Mouse (Mus musculus): Measurements from ENCODE around the gene Rasgef1b. TPM values are rescaled to one million over a fixed set of nuclear protein-coding genes. Genes with fewer than 3 reads are reported as not detected.

Gene Rasgef1b
- polyA plus RNA-seq, 1 experiment from 2014 or later = 33.9 TPM

DNA sequence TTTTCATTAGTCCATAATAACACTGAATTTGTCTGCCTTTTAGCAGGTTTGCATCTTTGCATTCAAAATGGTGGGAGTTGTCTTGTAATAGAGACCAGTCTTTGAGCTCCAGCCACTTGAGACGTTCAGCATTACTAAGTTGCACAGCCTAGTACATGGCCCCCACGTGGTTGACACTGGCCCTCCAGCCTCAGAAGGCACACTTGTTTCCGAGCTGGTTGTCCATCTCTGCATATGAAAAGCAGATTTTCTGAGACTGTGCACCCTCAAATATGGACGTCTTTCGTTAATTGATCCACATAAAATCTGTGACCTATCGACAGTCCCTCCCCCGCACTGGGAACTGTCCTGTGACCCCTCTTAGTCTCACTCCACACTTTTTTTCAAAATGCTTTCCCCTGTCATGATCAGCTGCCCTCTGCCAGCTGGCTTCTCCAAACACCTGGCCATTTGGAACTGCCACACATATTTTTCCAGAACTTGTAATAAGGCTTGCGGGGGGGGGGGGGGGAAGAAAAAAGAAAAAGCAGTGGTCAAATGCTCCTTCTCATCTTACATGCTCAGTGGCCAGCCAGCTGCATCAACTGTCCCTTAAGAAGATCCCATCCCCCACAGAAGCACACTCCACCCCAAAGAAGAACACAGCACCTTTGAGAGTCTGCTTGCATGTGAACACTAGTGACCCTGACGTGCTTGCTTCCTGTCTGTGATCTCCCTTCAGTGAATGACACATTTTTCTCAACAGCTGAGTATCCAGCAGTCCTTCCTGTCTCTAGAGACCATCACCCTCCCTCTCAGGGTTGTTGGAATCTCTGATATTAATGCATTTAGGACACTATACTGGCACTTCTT lies 231.7 kb downstream of the Rasgef1b start:
- Histone ChIP-seq H3K36me3 (ENCODE audit: insufficient read depth, low read length) (no peaks in the 10 kb centered on the region), H3K9me3 (ENCODE audit: low read length) (no peaks in the 10 kb centered on the region), H3K4me3 (ENCODE audit: low read depth, low read length) (no peak overlapping the region), H3K27me3 (replicated peaks; ENCODE audit: insufficient read depth, low read length) (no peaks in the 10 kb centered on the region), H3K4me1 (ENCODE audit: insufficient read depth, low read depth, low read length) (peaks cover 4% of the 10 kb centered on the region; the same call in 1 of the 2 replicates), H3K27ac (ENCODE audit: low read length) (0 out of 2 replicates have a peak overlapping the region, but pooled peaks have one; percentile 47), H3K9ac (replicated peaks; ENCODE audit: low read depth) (no peak overlapping the region), H3K4me2 (replicated peaks; ENCODE audit: low read depth, low read length) (0 out of 2 replicates have a peak overlapping the region, but pooled peaks have one; percentile 3)
- WGBS = 53% methylated on average over 8 of the region's 9 CpGs
- no peak for TF ChIP-seq EP300 (IDR thresholded peaks at IDR 0.05)
- TF ChIP-seq CTCF (IDR thresholded peaks at IDR 0.05) = no peak
- ATAC-seq = peak; percentile 58
- DNase-seq (ENCODE audit: low spot score) = peak; percentile 62

- DNase-seq (ENCODE audit: low spot score) (no peak), ATAC-seq (no peak)
- no peak overlapping the region for H3K4me3 ChIP-seq (ENCODE audit: low read depth, low read length)
- no peaks in the 10 kb centered on the region for H3K27me3 ChIP-seq (replicated peaks; ENCODE audit: insufficient read depth, low read length)
- H3K27ac ChIP-seq (ENCODE audit: low read length) = no peak overlapping the region
- no peaks in the 10 kb centered on the region for H3K9me3 ChIP-seq (ENCODE audit: low read length)
- H3K36me3 ChIP-seq (ENCODE audit: insufficient read depth, low read length) = no peaks in the 10 kb centered on the region
- H3K4me1 ChIP-seq (ENCODE audit: insufficient read depth, low read depth, low read length) = peaks cover 4% of the 10 kb centered on the region; the same call in 1 of the 2 replicates
- no peak for TF ChIP-seq CTCF (IDR thresholded peaks at IDR 0.05)
- TF ChIP-seq EP300 (IDR thresholded peaks at IDR 0.05) = no peak
- WGBS = 72% methylated on average over 1 of the region's 1 CpGs
- H3K9ac ChIP-seq (replicated peaks; ENCODE audit: low read depth) = no peak overlapping the region
- H3K4me2 ChIP-seq (replicated peaks; ENCODE audit: low read depth, low read length) = no peak overlapping the region
Observed at GRCm38 (mm10) chr5:99496157-99496453, 232.8 kb downstream of the Rasgef1b start.

DNA sequence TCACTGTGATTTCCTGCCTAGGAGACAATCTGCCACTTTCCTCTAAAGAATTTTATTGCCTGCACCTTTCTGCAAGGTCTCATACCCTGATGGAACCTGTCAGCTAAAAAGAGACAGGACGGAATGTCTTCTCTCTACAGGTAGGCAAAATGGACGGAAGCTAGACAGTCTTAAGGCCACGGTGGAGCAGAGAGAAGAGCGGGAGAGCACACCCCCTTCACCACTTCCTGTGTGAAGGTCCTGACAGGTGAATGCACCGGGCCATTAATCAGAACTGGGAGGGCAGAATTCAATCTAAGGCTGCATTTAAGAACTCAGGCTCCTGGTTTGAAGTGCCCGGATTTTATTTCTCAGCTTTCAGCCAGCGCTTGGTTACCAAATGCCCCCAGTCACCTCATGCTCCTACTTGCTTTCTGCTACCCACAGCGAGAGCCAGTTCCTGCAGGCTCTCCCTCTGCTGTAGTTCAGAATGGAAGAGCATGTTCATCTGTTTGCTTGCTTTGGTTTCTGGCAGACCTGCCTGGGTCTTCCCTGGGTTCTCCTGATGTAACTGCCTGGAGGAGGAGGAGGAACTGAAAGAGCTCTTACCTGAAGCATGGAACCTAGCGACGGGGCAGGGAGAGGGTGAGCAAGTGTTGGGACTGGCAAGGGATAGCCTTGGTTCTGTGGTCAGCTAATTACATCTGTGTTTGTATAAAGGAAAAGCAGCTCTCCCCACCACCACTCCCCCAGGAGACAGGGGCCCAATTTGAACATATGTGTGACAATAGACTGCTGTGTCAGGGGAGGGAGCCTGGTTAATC lies 233.3 kb downstream of the Rasgef1b start:
- Histone ChIP-seq H3K4me3 (ENCODE audit: low read depth, low read length) (no peak overlapping the region), H3K27ac (ENCODE audit: low read length) (no peak overlapping the region), H3K9me3 (ENCODE audit: low read length) (no peaks in the 10 kb centered on the region), H3K36me3 (ENCODE audit: insufficient read depth, low read length) (no peaks in the 10 kb centered on the region), H3K4me1 (ENCODE audit: insufficient read depth, low read depth, low read length) (peaks cover 4% of the 10 kb centered on the region; the same call in 1 of the 2 replicates), H3K4me2 (replicated peaks; ENCODE audit: low read depth, low read length) (no peak overlapping the region), H3K9ac (replicated peaks; ENCODE audit: low read depth) (no peak overlapping the region), H3K27me3 (replicated peaks; ENCODE audit: insufficient read depth, low read length) (no peaks in the 10 kb centered on the region)
- DNase-seq (ENCODE audit: low spot score) = no peak
- ATAC-seq = no peak
- WGBS = 72% methylated on average over 10 of the region's 10 CpGs
- TF ChIP-seq EP300 (IDR thresholded peaks at IDR 0.05) (no peak), CTCF (IDR thresholded peaks at IDR 0.05) (no peak)

- peaks cover 4% of the 10 kb centered on the region; the same call in 1 of the 2 replicates for H3K4me1 ChIP-seq (ENCODE audit: insufficient read depth, low read depth, low read length)
Observed at GRCm38 (mm10) chr5:99493861-99494260, 235.0 kb downstream of the Rasgef1b start.

DNA sequence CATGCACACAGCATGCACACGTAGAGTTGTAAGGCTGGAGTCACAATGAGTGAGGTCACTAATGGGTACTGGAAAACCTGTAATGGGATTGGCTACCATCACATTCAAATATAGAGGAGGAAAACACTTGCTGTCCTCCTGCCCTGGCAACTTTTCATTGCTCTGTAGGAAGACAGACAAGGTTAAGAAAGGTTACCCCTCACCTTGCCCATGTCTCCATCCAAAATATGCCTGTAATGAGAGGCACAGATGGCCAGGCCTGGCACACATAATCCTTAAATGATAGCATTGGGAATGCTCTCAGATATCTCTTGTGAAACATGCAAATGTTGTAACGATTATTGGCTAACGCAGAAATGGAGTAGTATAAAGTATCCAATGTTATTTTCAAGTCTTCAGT lies 235.8 kb downstream of the Rasgef1b start:
- 80% methylated on average over 3 of the region's 3 CpGs for WGBS
- Histone ChIP-seq H3K27ac (ENCODE audit: low read length) (no peak overlapping the region), H3K9ac (replicated peaks; ENCODE audit: low read depth) (no peak overlapping the region), H3K9me3 (ENCODE audit: low read length) (no peaks in the 10 kb centered on the region), H3K36me3 (ENCODE audit: insufficient read depth, low read length) (no peaks in the 10 kb centered on the region), H3K4me2 (replicated peaks; ENCODE audit: low read depth, low read length) (no peak overlapping the region), H3K27me3 (replicated peaks; ENCODE audit: insufficient read depth, low read length) (no peaks in the 10 kb centered on the region), H3K4me3 (ENCODE audit: low read depth, low read length) (no peak overlapping the region), H3K4me1 (ENCODE audit: insufficient read depth, low read depth, low read length) (peaks cover 4% of the 10 kb centered on the region; the same call in 1 of the 2 replicates)
- DNase-seq (ENCODE audit: low spot score) (no peak), ATAC-seq (no peak)
- TF ChIP-seq CTCF (IDR thresholded peaks at IDR 0.05) (no peak), EP300 (IDR thresholded peaks at IDR 0.05) (no peak)

More at GRCm38 (mm10) chr5:99493861-99494260, 235.0 kb downstream of the Rasgef1b start:
- WGBS = 56% methylated on average over 9 of the region's 9 CpGs
- TF ChIP-seq EP300 (IDR thresholded peaks at IDR 0.05) = no peak
- no peak for TF ChIP-seq CTCF (IDR thresholded peaks at IDR 0.05)
- no peak overlapping the region for H3K4me3 ChIP-seq (ENCODE audit: low read depth, low read length)
- DNase-seq (ENCODE audit: low spot score) = no peak
- no peak overlapping the region for H3K4me2 ChIP-seq (replicated peaks; ENCODE audit: low read depth, low read length)
- ATAC-seq = no peak
- no peak overlapping the region for H3K9ac ChIP-seq (replicated peaks; ENCODE audit: low read depth)
- H3K27ac ChIP-seq (ENCODE audit: low read length) = no peak overlapping the region
- H3K27me3 ChIP-seq (replicated peaks; ENCODE audit: insufficient read depth, low read length) = no peaks in the 10 kb centered on the region
- H3K9me3 ChIP-seq (ENCODE audit: low read length) = no peaks in the 10 kb centered on the region
- H3K36me3 ChIP-seq (ENCODE audit: insufficient read depth, low read length) = no peaks in the 10 kb centered on the region

DNA sequence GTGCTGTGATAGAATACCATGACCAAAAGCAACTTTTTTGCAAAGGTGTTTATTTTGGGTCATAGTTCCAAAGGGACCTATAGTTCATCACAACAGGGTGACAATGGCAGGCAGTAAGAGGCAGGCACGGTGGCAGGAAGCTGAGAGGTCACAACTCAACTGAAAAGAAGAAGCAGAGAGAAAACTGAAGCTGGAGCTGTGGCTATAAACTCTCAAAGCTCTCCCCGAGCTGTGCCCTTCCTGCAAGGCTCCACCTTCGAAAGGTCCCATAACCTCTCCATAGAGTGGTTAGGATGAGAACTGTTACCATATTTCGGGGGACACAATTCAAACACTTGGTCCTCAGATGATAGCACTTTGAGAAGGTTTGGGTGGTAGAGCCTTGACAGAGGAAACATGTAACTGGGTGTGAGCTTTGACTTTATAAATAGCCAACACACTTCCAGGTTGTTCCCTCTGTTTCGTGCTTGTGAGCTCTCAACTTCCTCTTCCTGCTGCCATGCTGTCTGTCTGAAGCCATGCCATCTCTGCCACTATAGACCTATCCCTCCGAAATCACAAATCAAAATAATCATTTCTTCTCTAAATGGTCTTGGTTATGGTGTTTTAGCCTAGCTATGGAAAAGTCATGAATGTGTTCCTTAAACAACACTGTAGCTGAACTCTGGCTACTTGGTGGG lies 240.2 kb downstream of the Rasgef1b start:
- no peaks in the 10 kb centered on the region for H3K27me3 ChIP-seq (replicated peaks; ENCODE audit: insufficient read depth, low read length)
- no peak for ATAC-seq
- no peaks in the 10 kb centered on the region for H3K9me3 ChIP-seq (ENCODE audit: low read length)
- no peak for TF ChIP-seq CTCF (IDR thresholded peaks at IDR 0.05)
- TF ChIP-seq EP300 (IDR thresholded peaks at IDR 0.05) = no peak
- H3K4me3 ChIP-seq (ENCODE audit: low read depth, low read length) = no peak overlapping the region
- no peak overlapping the region for H3K9ac ChIP-seq (replicated peaks; ENCODE audit: low read depth)
- 74% methylated on average over 6 of the region's 6 CpGs for WGBS
- 0 out of 2 replicates have a peak, but pooled peaks cover 5% of the 10 kb centered on the region for H3K4me1 ChIP-seq (ENCODE audit: insufficient read depth, low read depth, low read length)
- no peak overlapping the region for H3K4me2 ChIP-seq (replicated peaks; ENCODE audit: low read depth, low read length)
- no peaks in the 10 kb centered on the region for H3K36me3 ChIP-seq (ENCODE audit: insufficient read depth, low read length)
- DNase-seq (ENCODE audit: low spot score) = no peak
- no peak overlapping the region for H3K27ac ChIP-seq (ENCODE audit: low read length)

Measured in lung, postnatal 0 days (tissue).